Mouse (Mus musculus) bone marrow, adult 2 months (tissue): ENCODE data around the gene Lrrc43.

Source experiments
- CTCF ChIP-seq: fragments of 200-500 bp; IDR thresholded peaks from 2 replicates; pipeline ENCODE4 v1.5.1; 2011; ENCODE audit warnings: low read length, control low read depth; ENCODE audit not compliant: control insufficient read depth, insufficient read depth
- POLR2A ChIP-seq: fragments of 200-500 bp; IDR thresholded peaks from 2 replicates; pipeline ENCODE4 v1.6.1; 2011; ENCODE audit warnings: low read depth, mild to moderate bottlenecking, control low read depth, low read length, borderline replicate concordance; ENCODE audit not compliant: control insufficient read depth

DNA sequence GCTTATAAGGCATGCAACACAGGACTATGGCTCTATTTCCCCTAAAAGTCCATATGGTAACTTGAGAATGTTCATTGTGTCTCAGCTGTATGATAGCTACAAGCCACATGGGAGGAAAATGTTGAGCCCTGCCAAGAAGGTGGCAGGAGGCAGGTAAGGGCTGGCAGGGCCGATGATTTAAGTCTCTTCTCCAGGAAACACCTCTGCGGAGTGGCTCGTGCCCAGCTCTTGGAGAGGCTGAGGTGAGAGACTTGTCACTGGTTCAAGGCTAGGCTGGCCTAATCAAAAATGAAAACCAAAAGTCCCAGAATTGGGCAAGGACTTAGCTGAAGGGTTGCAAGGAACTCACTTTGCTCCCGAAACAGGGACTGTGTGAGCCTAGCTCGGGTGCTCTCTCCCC is 21.1 kb downstream of the Lrrc43 start, which contains the start of gene B3gnt4:
- TF ChIP-seq CTCF (no peak), POLR2A (no peak)
